Mouse (Mus musculus) kidney, postnatal 36 days (tissue): ENCODE results near the gene Bri3bp.
"Not testable (repeated sequence)": the region's sequence is repeated elsewhere in the genome, so short reads cannot be mapped to it uniquely, and the experiment has no call there.

Source experiments
- DNase-seq, 2 experiments: peaks; one replicate each; pipeline ENCODE4 v3.0.0; 2021 to 2022; ENCODE audit warnings: mixed read lengths in 2 of 2

Gene Bri3bp

GRCm38 (mm10) chr5:125486088-125486487 lies 44.7 kb downstream of the Bri3bp start:
- DNase-seq = peak in 1 of 2 experiments; percentile 60

GRCm38 (mm10) chr5:125487375-125488115 lies 46.2 kb downstream of the Bri3bp start:
- DNase-seq = peak; percentile 89 to 91

- DNase-seq = peak; percentile 35 to 52
Measured at GRCm38 (mm10) chr5:125488116-125488455, 46.7 kb downstream of the Bri3bp start.

- not testable (repeated sequence) for DNase-seq
Measured at GRCm38 (mm10) chr5:125488953-125489352, 47.6 kb downstream of the Bri3bp start.

GRCm38 (mm10) chr5:125491107-125491506 lies 49.7 kb downstream of the Bri3bp start:
- no peak for DNase-seq

- no peak for DNase-seq
Measured at GRCm38 (mm10) chr5:125492379-125493092, 51.2 kb downstream of the Bri3bp start.

- DNase-seq = no peak
Measured at GRCm38 (mm10) chr5:125493093-125493423, 51.7 kb downstream of the Bri3bp start.

- peak; percentile 54 to 80 for DNase-seq
Measured at GRCm38 (mm10) chr5:125495655-125496054, 54.3 kb downstream of the Bri3bp start.

GRCm38 (mm10) chr5:125497821-125498600 lies 56.6 kb downstream of the Bri3bp start:
- peak; percentile 57 to 79 for DNase-seq

GRCm38 (mm10) chr5:125501505-125501904 lies 60.1 kb downstream of the Bri3bp start:
- no peak for DNase-seq

- no peak for DNase-seq
Measured at GRCm38 (mm10) chr5:125502186-125502585, 60.8 kb downstream of the Bri3bp start.

GRCm38 (mm10) chr5:125503628-125504027 lies 62.3 kb downstream of the Bri3bp start:
- no peak for DNase-seq

GRCm38 (mm10) chr5:125504692-125505091 lies 63.3 kb downstream of the Bri3bp start:
- DNase-seq = no peak

GRCm38 (mm10) chr5:125505968-125506367 lies 64.6 kb downstream of the Bri3bp start:
- no peak for DNase-seq

GRCm38 (mm10) chr5:125507582-125507981 lies 66.2 kb downstream of the Bri3bp start:
- peak in 1 of 2 experiments; percentile 60 for DNase-seq

GRCm38 (mm10) chr5:125508006-125508405 lies 66.6 kb downstream of the Bri3bp start:
- no peak for DNase-seq

- DNase-seq = peak; percentile 49 to 72
Measured at GRCm38 (mm10) chr5:125509541-125509940, 68.2 kb downstream of the Bri3bp start.
